Mouse (Mus musculus) thymus, postnatal 14 days (tissue): Measurements from ENCODE around the gene Acp5.

Experiments used
- DNase-seq: peaks from one replicate; pipeline ENCODE4 v3.0.0; 2021

The Acp5 gene

GRCm38 (mm10) chr9:22092746-22093145 is 42.8 kb downstream of the Acp5 start:
- DNase-seq = no peak

GRCm38 (mm10) chr9:22089986-22090385 is 45.5 kb downstream of the Acp5 start:
- DNase-seq = no peak

GRCm38 (mm10) chr9:22089281-22089680 is 46.2 kb downstream of the Acp5 start:
- DNase-seq = no peak

- DNase-seq = no peak
These were observed 48.4 kb downstream of the Acp5 start for GRCm38 (mm10) chr9:22087034-22087618.

- no peak for DNase-seq
These were observed 49.5 kb downstream of the Acp5 start for GRCm38 (mm10) chr9:22086012-22086411.

- peak; percentile 92 for DNase-seq
These were observed 50.3 kb downstream of the Acp5 start, which contains the start of gene Ecsit for GRCm38 (mm10) chr9:22085022-22085834. Gene Ecsit (minus strand): TSS chr9:22085438.

GRCm38 (mm10) chr9:22084667-22085021 is 50.9 kb downstream of the Acp5 start:
- DNase-seq = no peak
